Mouse (Mus musculus) embryonic stem cell, embryonic (primary cell): ENCODE data around the gene Csmd2.

Source experiments
- CTCF ChIA-PET, 4 experiments: fragments of 300-600 bp in 2 of 4; fragments of 350-600 bp in 2 of 4; sonication (Branson Sonifier 250); formaldehyde crosslinking; loops; one replicate each; lab custom pipeline; 2022; ENCODE audit warnings: inconsistent platforms in 2 of 4; lab: Charles Lee
- POLR2A ChIA-PET, 4 experiments: fragments of 300-600 bp in 2 of 4; fragments of 350-600 bp in 2 of 4; sonication (Branson Sonifier 250); formaldehyde crosslinking; loops; one replicate each; lab custom pipeline; 2022; ENCODE audit warnings: antibody characterized with exemption in 4 of 4, inconsistent platforms in 1 of 4; lab: Charles Lee

The Csmd2 gene

DNA sequence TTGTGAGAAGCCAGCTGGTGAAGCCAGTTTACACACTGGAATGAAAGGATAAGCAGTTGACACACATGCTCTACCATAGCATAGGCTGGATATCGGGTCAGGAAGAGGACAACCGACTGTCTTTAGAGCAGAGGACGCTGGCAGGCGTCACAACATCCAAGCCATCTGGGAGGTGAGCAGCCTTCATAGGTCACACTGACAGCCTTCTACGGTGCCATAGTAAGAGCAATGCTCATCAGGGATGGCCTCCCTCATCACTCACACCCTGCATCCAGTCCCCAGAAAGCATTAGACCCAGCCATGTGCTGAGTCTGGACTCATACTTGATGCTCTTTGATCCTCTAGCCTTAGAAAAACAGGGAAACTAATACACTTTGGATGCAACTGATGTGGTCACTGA lies 276.8 kb downstream of the Csmd2 start:
- ChIA-PET POLR2A (no interaction called here), CTCF (no interaction called here)

- CTCF ChIA-PET, result no interaction called here
- POLR2A ChIA-PET, result no interaction called here
Observed at GRCm38 (mm10) chr4:128265341-128265740, 277.7 kb downstream of the Csmd2 start.

DNA sequence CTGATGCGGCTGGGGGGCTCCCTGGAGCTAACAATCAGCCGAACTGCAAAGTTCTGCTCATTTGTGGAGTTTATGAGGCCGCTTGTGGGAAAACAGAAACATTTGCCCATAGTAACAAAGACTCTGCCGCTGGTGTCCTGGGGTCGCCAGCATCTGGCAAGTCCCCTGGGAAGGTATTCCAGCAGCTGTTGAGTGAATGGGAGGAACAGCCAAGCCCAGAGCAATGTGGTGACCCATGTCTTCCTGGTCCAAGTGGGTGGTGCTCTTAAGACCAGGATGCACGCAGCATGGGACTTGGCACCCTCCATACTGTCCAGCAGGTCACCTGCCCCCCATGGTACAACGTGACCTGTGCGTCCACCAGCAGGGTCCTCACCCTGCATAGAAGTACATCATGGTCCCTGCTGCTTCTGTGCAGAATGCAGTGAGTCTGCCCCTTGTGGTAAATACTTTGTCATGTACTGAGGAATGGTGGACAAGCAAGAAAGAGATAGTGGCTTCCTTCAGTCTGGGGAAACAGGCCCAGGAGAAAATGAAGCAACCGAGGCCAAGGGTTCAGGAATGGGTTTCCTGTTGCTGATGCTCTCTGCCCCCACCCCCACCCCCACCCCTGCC lies 281.7 kb downstream of the Csmd2 start:
- ChIA-PET POLR2A (no interaction called here), CTCF (interaction anchor here in 1 of 4 experiments (0.6 kb wide), 1 partner anchor 8 kb away, joined by 4 read pairs; no protein-coding TSS in a partner anchor)

- ChIA-PET POLR2A (interaction anchor here in 1 of 4 experiments (0.6 kb wide), 1 partner anchor 510 kb away, joined by 8 read pairs; no protein-coding TSS in a partner anchor), CTCF (interaction anchor here in 1 of 4 experiments (0.6 kb wide), 1 partner anchor 9 kb away, joined by 4 read pairs; no protein-coding TSS in a partner anchor)
Observed at GRCm38 (mm10) chr4:128270177-128270576, 282.5 kb downstream of the Csmd2 start.

- ChIA-PET CTCF (no interaction called here), POLR2A (interaction anchor here in 1 of 4 experiments (0.6 kb wide), 1 partner anchor 968 kb away, joined by 3 read pairs; no protein-coding TSS in a partner anchor)
Observed at GRCm38 (mm10) chr4:128270931-128271330, 283.3 kb downstream of the Csmd2 start.

DNA sequence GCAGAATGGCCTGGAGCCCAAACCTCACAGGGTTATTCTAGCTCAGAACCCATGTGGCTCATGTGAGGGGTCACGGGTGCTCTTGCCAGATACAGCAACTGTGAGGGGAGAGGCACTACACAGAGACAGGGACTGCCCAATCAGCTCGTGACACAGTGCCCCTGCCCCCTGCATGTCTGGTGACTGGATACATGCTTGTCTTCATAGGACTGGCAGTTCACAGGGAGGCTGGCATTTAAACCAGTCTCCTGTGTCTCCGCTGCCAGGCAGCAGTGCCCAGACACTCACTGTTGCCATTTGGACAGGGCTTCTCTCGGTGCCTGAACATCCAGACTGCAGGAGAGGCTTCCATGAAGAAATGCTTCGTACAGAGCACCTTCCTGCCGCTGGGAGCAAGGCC lies 284.8 kb downstream of the Csmd2 start:
- ChIA-PET CTCF (interaction anchor here in 2 of 4 experiments (0.6 kb wide), 3 partner anchors 225 to 650 kb away, joined by 3 to 6 read pairs (median 3); no protein-coding TSS in a partner anchor), POLR2A (interaction anchor here in 1 of 4 experiments (0.6 kb wide), 1 partner anchor 25 kb away, joined by 4 read pairs; no protein-coding TSS in a partner anchor)

DNA sequence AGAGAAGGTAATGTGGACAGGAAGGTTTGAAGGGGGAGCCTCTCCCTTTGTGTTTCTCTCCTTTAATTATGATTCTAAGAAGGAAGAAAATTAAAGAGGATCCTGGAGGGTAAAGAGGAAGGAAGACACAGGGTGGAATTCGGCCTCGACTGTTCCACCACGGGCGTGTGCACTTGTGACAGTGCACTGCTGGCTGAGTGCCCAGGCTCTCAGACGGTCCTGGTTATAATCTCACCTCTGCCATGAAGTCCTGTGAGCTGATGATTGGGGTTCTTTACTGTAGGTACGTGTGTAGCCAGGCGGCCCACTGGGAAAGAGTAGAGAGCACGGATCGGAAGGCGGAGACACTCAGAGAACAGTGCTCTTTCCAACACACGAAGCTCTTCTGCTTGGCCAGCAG lies 285.5 kb downstream of the Csmd2 start:
- ChIA-PET CTCF (interaction anchor here in 1 of 4 experiments (0.6 kb wide), 1 partner anchor 224 kb away, joined by 3 read pairs; no protein-coding TSS in a partner anchor), POLR2A (interaction anchor here in 1 of 4 experiments (0.6 kb wide), 1 partner anchor 25 kb away, joined by 4 read pairs; no protein-coding TSS in a partner anchor)

DNA sequence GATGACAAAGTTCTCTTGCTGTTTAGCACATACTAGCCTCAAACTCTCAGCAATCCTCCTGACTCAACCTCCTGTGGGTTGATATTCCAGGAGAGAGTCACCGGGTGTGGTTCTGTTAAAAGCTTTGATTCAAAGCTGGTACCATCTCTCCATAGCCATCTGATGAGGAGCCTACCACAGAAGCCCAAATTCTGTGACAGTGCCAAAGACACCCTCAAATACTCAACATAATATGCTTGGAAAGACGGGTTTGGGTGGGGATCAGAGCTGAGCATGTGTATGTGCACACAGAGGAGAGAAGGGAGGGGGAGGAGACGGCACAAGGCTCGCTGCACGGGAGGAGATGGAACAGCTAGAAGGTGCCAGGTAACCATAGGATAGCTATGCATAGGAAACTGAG lies 287.5 kb downstream of the Csmd2 start:
- POLR2A ChIA-PET, result interaction anchor here in 1 of 4 experiments (1.1 kb wide), 1 partner anchor 9 kb away, joined by 3 read pairs; no protein-coding TSS in a partner anchor

GRCm38 (mm10) chr4:128275586-128275985 lies 287.9 kb downstream of the Csmd2 start:
- ChIA-PET CTCF (no interaction called here), POLR2A (interaction anchor here in 1 of 4 experiments (0.5 to 1.1 kb wide), 2 partner anchors 8 to 463 kb away, joined by 3 read pairs; no protein-coding TSS in a partner anchor)

More for the DNA sequence above, 287.5 kb downstream of the Csmd2 start:
- CTCF ChIA-PET, result no interaction called here

GRCm38 (mm10) chr4:128285009-128285408 lies 297.4 kb downstream of the Csmd2 start:
- ChIA-PET CTCF (interaction anchor here in 2 of 4 experiments (0.6 kb wide), 4 partner anchors 15 to 806 kb away, joined by 3 to 6 read pairs (median 3); no protein-coding TSS in a partner anchor), POLR2A (interaction anchor here in 1 of 4 experiments (0.6 kb wide), 1 partner anchor 24 kb away, joined by 4 read pairs; the partner anchor contains the start of gene Hmgb4)

- ChIA-PET CTCF (no interaction called here), POLR2A (no interaction called here)
Observed at GRCm38 (mm10) chr4:128288095-128288494, 300.4 kb downstream of the Csmd2 start.

DNA sequence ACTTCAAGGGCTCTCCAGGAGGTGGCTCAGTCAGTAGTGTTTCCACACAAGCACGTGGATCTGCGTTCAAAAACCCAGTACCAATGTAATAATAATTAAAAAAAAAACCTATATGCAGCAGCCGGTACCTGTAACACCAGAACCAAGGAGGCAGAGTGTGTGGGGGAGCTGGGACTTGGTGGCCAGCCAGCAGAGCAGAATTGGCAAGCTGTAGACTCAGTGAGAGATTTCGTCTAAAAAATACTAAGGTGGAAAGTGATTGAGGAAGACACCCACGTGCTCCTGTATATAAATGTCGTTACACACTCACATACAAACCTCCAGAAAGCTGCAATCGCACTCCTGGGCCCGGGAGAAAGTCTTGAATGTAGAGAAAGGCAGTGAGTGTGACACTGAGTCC lies 316.4 kb downstream of the Csmd2 start:
- CTCF ChIA-PET, result interaction anchor here in 1 of 4 experiments (0.5 kb wide), 1 partner anchor 1784 kb away, joined by 3 read pairs; no protein-coding TSS in a partner anchor
- POLR2A ChIA-PET, result no interaction called here

DNA sequence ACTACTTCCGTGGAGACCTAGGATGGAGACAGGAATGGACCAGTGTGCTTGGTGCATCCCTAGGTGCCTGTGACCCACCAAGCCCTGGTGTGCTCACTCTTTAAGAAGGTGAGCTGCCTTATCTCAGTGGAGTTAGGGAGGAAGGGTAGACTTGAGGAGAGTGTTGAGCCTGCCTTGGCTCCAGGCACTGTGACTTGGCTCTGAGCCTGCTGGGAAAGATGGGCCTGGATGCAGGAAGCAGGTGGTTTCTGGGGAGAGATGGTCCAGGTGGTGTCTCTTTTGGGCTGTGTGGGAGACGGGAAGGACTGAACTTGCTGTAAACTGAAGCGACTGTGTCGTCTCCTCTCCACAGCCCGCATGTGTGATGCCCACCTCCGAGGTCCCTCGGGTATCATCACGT lies 318.4 kb downstream of the Csmd2 start:
- ChIA-PET CTCF (no interaction called here), POLR2A (interaction anchor here in 2 of 4 experiments (0.6 to 1.1 kb wide), 2 partner anchors 19 to 58 kb away, joined by 3 read pairs; no protein-coding TSS in a partner anchor)

GRCm38 (mm10) chr4:128315328-128315727 lies 327.7 kb downstream of the Csmd2 start:
- POLR2A ChIA-PET, result no interaction called here
- CTCF ChIA-PET, result interaction anchor here in 1 of 4 experiments (0.5 kb wide), 1 partner anchor 52 kb away, joined by 3 read pairs; no protein-coding TSS in a partner anchor

GRCm38 (mm10) chr4:128317951-128318350 lies 330.3 kb downstream of the Csmd2 start:
- CTCF ChIA-PET, result no interaction called here

GRCm38 (mm10) chr4:128325511-128325910 lies 337.9 kb downstream of the Csmd2 start:
- POLR2A ChIA-PET, result interaction anchor here in 1 of 4 experiments (0.5 to 1.1 kb wide), 2 partner anchors 20 to 797 kb away, joined by 3 read pairs; no protein-coding TSS in a partner anchor
- CTCF ChIA-PET, result no interaction called here

More at GRCm38 (mm10) chr4:128317951-128318350, 330.3 kb downstream of the Csmd2 start:
- POLR2A ChIA-PET, result interaction anchor here in 2 of 4 experiments (0.6 kb wide), 2 partner anchors 15 to 293 kb away, joined by 3 read pairs; no protein-coding TSS in a partner anchor

DNA sequence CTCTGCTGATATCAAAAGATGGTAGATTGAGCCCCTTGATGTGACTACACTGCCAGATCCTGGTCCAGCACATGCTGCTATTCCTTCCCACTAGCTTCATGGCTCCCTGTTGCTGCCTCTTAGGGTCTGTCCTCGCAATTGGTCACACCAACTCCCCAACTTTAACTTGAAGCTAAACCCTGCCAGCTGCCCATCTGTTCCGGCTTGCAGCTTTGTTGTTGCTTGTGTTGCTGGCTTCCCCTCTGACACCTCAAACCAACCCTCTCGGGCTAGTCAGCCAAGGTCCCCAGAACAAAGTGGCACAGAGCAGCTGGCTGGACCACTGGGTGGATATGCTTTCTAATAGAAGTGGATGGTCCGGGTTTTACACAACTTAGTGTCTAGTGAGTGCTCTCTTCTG lies 339.1 kb downstream of the Csmd2 start:
- ChIA-PET POLR2A (interaction anchor here in 1 of 4 experiments (0.6 kb wide), 1 partner anchor 241 kb away, joined by 3 read pairs; no protein-coding TSS in a partner anchor), CTCF (no interaction called here)

GRCm38 (mm10) chr4:128327421-128327820 lies 339.8 kb downstream of the Csmd2 start:
- POLR2A ChIA-PET, result interaction anchor here in 1 of 4 experiments (0.6 kb wide), 1 partner anchor 241 kb away, joined by 3 read pairs; no protein-coding TSS in a partner anchor
- CTCF ChIA-PET, result no interaction called here

GRCm38 (mm10) chr4:128330519-128330918 lies 342.9 kb downstream of the Csmd2 start:
- CTCF ChIA-PET, result no interaction called here
- POLR2A ChIA-PET, result no interaction called here
